Mouse (Mus musculus) neutrophil, adult 83 days (primary cell): ENCODE measurements around the gene G6pdx. TPM values are rescaled to one million over a fixed set of nuclear protein-coding genes. Genes with fewer than 3 reads are reported as not detected.

Source experiments
- total RNA-seq, 2 experiments: library from RNA; stranded (reverse); gene quantifications; one replicate each; pipeline ENCODE4 v1.2.4; 2023

Gene G6pdx
- 100 to 1,000 TPM; 372 to 428 TPM for total RNA-seq

DNA sequence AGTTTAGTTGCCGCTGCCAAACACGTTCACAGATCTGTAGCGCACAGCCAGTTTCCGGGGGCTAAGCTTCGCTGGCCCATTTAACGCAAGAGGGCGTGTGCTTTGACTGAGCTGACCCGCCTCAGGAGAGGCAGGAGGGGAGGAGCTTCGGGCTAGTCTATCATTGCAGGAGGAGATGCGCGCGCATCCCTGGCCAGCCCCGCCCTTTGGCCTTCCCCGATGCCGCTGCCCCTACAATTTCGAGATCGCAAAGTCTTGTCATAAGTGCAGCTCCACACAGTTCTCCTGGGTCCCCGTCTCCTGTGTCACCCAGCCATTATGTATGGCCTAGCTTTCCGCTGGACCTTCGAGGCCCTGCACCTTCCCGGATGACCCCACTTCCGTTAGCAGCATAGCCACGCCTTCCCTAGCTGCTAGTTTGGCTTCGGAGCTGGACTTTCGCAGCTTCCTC, at the start of gene G6pdx:
TSS of gene G6pdx (minus strand) at position 369 of the 451 bp plus-strand sequence.

DNA sequence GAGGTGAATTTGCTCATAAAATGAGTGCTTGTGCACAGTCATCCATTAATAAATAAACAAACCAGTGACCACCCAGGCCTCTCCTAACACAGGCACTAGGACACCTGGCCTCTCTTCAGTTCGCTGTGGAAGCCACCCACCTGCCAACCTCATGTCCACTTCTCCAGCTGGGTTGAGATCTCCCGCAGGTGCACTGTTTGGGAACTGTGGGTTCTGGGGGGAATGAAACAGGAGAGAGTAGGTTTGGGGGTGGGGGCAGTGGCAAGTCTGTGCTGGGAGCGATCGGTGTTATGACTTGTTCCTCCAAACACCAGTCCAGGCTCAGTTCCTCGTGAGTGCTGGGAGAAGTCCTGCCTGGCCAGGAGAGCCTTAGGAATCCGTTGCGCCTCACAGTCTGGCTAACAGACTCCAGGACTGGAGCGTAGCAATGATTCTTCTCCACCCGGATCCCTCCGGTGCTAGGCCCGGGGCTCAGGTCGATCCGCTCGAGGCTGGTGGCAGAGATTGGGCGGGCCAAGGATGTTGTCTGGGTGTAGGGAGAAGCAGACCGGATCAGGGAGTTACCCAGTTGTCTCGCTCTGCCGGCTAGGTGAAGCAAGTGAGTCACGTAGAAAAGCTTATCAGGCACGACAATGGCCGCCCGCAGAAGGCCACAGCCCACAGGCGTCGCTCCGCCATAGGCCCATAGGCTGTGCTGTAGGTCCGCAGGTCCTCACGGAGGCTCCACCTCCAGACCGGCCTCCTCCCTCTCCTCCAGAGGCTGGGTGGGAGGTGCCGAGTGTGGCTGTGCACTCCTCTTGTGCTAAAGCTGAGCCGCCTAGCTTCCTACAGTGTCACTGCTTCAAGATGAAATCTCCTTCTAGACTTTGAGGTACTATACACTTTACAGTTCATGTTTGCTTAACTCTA, 36.2 kb downstream of the G6pdx start, which contains the start of the genes Fam3a and Ikbkg:
TSS of gene Fam3a (minus strand) at position 738 of the 909 bp plus-strand sequence.
TSS of gene Ikbkg (plus strand) at position 756 of the 909 bp plus-strand sequence.

DNA sequence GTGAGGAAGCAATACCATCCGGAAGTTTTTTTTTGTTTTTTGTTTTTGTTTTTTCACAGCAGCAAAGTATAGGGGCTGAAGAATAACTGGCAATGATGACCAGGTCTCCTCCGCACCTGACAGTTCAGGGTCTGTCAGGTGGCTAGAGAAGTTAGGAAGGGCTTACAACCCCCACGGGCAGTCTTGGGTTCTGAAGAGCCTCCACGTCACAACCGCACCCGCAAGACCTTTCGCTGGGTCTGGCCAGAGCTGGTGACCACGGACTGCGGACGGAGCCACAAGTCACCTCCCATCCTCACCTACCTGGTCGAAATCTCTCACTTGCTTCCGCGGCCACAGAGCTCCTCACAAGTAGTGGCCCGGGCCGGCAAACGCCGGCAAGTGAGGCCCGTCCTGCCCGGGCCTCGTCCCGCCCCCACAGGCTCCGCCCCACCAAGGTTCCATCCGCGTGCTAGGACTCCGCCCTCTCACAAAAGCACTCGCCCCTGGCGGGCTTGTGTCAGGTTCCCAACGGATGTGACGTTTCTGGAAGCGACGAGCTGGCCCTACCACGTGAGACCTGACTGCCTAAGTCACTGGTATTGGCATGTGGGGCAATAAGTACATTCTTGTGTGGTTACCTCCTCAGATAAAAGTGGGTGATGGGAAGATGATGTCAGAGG, 56.0 kb downstream of the G6pdx start, which contains the start of the genes Ubl4a and Slc10a3:
TSS of gene Ubl4a (minus strand) at position 331 of the 662 bp plus-strand sequence.
TSS of gene Slc10a3 (minus strand) at position 462 of the 662 bp plus-strand sequence.

Other genes starting within 250 kb of the G6pdx start
- gene Flna, start 179.4 kb downstream of the G6pdx start, total RNA-seq, result 1,000 to 10,000 TPM; 1,510 to 1,605 TPM
- 10 to 100 TPM; 54.5 to 65.1 TPM for gene Emd, start 174.5 kb downstream of the G6pdx start, total RNA-seq
- 100 to 1,000 TPM; 403 to 503 TPM for gene Rpl10, start 158.4 kb downstream of the G6pdx start, total RNA-seq
- gene Taz, start 147.3 kb downstream of the G6pdx start, total RNA-seq, result 10 to 100 TPM; 41.3 to 46.0 TPM
- 10 to 100 TPM; 40.6 to 41.7 TPM for gene Dnase1l1, start 146.9 kb downstream of the G6pdx start, total RNA-seq
- 100 to 1,000 TPM; 178 to 188 TPM for gene Atp6ap1, start 132.1 kb downstream of the G6pdx start, total RNA-seq
- gene Gdi1, start 124.2 kb downstream of the G6pdx start, total RNA-seq, result 100 to 1,000 TPM; 233 to 246 TPM
- 10 to 100 TPM; 37.9 to 43.4 TPM for gene Fam50a, start 116.2 kb downstream of the G6pdx start, total RNA-seq
- 1 to 10 TPM in 1 of 2 experiments, under 1 TPM in 1; 0.20 to 1.6 TPM for gene Plxna3, start 100.1 kb downstream of the G6pdx start, total RNA-seq
- 10 to 100 TPM; 23.3 to 27.5 TPM for gene Lage3, start 75.6 kb downstream of the G6pdx start, total RNA-seq
- gene Ubl4a, start 56.0 kb downstream of the G6pdx start, total RNA-seq, result 10 to 100 TPM; 24.7 to 31.6 TPM
- 10 to 100 TPM; 14.6 to 16.5 TPM for gene Slc10a3, start 55.8 kb downstream of the G6pdx start, total RNA-seq
- 10 to 100 TPM in 1 of 2 experiments, 1 to 10 TPM in 1; 9.9 to 11.0 TPM for gene Fam3a, start 35.9 kb downstream of the G6pdx start, total RNA-seq
- gene Ikbkg, start 35.9 kb downstream of the G6pdx start, total RNA-seq, result 10 to 100 TPM; 32.5 to 40.3 TPM
- not detected for gene Gm6880, start 52.2 kb upstream of the G6pdx start, total RNA-seq
- not detected for gene Olfr1326-ps1, start 145.7 kb upstream of the G6pdx start, total RNA-seq
- gene Olfr1325, start 163.5 kb upstream of the G6pdx start, total RNA-seq, result not detected
- not detected for gene Gm5640, start 216.4 kb upstream of the G6pdx start, total RNA-seq